Mouse (Mus musculus) R1 (cell line): Measurements from ENCODE around the gene Hist1h2ba.
A peak's percentile ranks its signal among the peaks of the same experiment; 100 is the strongest.

ENCODE experiments used
- DNase-seq: peaks from one replicate; pipeline ENCODE4 v3.0.0-alpha.2; 2018; ENCODE audit warnings: low read depth, low spot score

Hist1h2ba gene

DNA sequence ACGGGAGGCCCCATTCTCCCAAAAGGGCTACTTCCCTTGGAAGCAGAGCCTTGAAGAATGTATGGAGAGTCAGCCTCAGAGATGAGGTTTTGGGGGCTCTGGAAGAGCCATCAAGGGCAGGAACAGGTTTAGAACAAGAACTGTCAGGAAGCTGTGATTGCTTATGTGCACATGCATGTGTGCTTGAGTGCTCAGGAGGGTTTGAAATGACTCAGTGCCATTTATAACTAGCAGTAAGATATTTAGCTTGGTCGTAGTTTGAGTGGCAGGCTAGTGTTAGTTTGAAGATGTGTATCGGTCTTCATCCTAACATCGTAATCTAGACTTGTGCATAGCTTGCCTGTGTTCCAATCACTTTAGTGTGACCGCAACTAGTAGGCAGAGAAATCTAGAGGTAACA, 27.1 kb downstream of the Hist1h2ba start:
- no peak for DNase-seq

DNA sequence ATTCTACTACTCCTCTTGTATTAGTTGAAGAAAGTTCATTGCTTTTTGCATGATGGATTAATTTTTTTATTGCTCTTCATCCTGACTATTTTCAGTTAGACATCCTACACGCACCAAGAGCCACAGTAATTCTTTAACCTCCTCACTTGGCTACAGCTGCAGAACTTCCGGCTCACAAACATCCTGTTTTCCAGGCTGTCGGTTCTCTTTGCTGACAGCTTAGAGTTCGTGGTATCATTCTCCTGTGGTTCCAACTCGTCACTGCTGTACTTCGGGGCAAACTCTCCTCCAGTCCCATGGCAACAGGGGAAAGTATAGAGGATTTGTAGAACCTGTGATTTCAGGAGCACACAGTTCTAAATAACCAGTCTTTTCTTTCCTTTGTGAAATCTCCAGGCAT, 35.7 kb downstream of the Hist1h2ba start:
- DNase-seq = no peak

GRCm38 (mm10) chr13:23893269-23893593, 40.7 kb downstream of the Hist1h2ba start:
- DNase-seq = no peak

DNA sequence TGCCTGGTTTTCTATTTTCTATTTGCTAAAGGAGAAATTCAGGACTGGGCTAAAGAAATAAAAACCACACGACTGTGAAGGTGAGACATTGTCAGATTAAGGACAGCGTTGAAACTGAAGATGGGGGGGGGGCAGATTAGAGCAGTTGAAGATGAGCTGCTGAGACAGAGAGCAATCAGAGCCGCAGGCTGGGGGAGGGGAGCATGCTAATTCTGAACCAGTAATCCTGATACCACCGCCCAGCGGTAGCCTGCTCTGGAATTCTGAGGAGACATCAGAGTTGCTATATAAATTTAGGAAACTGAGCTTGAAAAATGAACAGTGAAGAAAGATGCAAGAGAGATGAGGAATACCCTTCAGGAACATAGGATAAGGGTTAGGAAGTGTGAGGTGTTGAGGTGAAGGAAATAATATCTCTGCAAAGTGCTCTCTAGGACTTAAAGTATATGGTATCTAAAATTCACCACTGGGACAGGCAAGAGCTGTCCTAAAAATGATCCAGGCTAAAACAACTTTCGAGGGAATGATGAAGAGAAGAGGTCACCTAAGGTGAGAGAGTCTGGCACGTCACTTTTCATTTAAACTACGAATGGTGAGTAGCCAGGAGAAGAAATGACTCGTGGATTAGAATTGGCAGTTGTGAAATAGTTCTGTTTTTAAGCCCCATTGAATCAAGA, 41.2 kb downstream of the Hist1h2ba start:
- no peak for DNase-seq

GRCm38 (mm10) chr13:23889011-23889605, 44.8 kb downstream of the Hist1h2ba start:
- no peak for DNase-seq

DNA sequence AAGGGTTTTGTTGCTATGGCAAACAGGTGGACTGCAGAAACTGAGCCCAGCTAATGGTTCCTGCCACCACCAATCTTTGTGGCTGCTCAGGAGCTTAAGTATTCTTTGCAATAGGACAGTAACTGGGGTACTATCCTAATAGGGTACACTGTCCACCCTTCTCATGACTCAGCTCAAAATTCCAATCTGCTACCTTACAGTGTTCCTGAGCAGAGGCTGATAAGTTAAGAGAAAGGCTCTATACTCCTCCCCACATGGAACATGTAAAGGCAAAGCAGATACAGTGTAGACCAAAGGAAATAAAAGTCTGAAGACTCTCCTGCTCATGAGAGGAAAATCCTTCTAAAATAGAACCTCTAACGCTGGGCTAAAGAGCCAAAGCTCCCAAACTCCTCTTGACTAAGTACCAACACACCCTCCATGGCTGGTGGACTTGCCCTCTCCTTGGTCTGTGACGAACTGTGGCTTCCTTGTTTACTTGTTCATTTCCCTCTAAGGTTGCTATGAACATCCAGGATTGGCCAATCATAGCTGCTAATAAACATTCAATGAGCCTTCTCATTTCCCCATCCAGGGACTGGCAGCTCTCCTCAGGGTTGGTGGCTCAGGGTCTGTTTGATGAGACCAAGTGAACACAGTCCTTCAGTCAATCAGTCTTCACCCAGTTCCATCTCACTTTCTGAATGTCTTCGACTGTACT, 46.8 kb downstream of the Hist1h2ba start:
- DNase-seq = no peak

DNA sequence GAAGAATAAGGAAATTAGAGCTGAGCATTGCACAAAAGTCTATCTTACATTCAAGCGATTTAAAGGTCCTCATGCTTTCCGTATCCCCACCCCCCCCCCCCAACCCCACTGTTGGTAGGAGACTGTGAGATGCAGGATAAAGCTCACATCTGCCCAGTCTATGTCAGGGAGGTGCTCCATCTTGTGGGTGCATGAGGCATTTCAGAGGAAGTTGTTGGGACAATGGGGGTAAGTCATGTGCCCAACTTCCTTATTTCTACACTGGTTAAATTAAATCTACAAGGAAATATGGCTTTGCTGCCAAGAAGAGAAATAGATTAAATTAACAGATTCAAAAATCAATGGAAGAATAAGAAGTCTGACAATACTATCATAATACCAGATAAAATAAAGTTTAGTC, 48.4 kb downstream of the Hist1h2ba start:
- peak; percentile 64 for DNase-seq
